17 mouse cellular contexts compared by ENCODE assay signal in genomic region chr1:37473251-37473650, GRCm38 (mm10). TPM values are rescaled to one million over a fixed set of nuclear protein-coding genes. Genes with fewer than 3 reads are reported as not detected.
DNase-seq lines count a peak whose midpoint lies in the region; ATAC-seq lines count a peak whose summit lies in the region.
"Had no signal": no experiment of that assay in that cellular context is flagged by ENCODE, and none has a peak within 500 bp of the region (broad histone marks: within the 10 kb centered on the region; RNA-seq: fewer than 3 reads in every experiment).

No protein-coding gene starts in this region.

- WGBS in kidney, embryonic 15.5 days, result 85% methylated on average over 10 of the region's 10 CpGs

- H3K9ac ChIP-seq in kidney, embryonic 15.5 days, result no peak overlapping the region
- H3K9ac ChIP-seq: embryonic facial prominence, embryonic 15.5 days; forebrain, embryonic 12.5 days; liver, embryonic 14.5 days; midbrain, embryonic 13.5 days had no signal

- no peak overlapping the region for H3K27ac ChIP-seq in kidney, embryonic 15.5 days
- H3K27ac ChIP-seq: embryonic facial prominence, embryonic 15.5 days; forebrain, embryonic 12.5 days; hindbrain, embryonic 10.5 days; liver, embryonic 14.5 days; midbrain, embryonic 13.5 days had no signal

- no peaks in the 10 kb centered on the region for H3K27me3 ChIP-seq in kidney, embryonic 15.5 days
- H3K27me3 ChIP-seq: embryonic facial prominence, embryonic 15.5 days; forebrain, embryonic 12.5 days; heart, embryonic 13.5 days; midbrain, embryonic 13.5 days had no signal

- H3K9me3 ChIP-seq in kidney, embryonic 15.5 days (replicated peaks), result no peaks in the 10 kb centered on the region
- H3K9me3 ChIP-seq: embryonic facial prominence, embryonic 15.5 days; forebrain, embryonic 12.5 days; heart, embryonic 13.5 days; hindbrain, embryonic 10.5 days; midbrain, embryonic 13.5 days had no signal

- H3K36me3 ChIP-seq in kidney, embryonic 15.5 days, result no peaks in the 10 kb centered on the region
- H3K36me3 ChIP-seq: embryonic facial prominence, embryonic 15.5 days; forebrain, embryonic 12.5 days; hindbrain, embryonic 10.5 days; midbrain, embryonic 13.5 days had no signal

- peak; percentile 25 for DNase-seq in 3134 (ENCODE audit: extremely low read depth, insufficient read length, low spot score)
- peak; percentile 70 for DNase-seq in CD4-positive, CD25-positive, alpha-beta regulatory T cell, adult 2 months (ENCODE audit: low read depth, low spot score)
- peak; percentile 83 for DNase-seq in thymus, postnatal 0 days (ENCODE audit: low spot score)
- no peak for DNase-seq in cerebellum, adult 18-20 months
- DNase-seq in layer of hippocampus, adult 9-11 months, result no peak
- DNase-seq: adrenal gland, adult 2 months; cerebellum, adult 9-11 months; kidney, postnatal 14 days; lung, postnatal 14 days had no signal

- no peak overlapping the region for H3K4me2 ChIP-seq in kidney, embryonic 15.5 days
- H3K4me2 ChIP-seq: embryonic facial prominence, embryonic 15.5 days; forebrain, embryonic 12.5 days; heart, embryonic 13.5 days; midbrain, embryonic 13.5 days had no signal

- ATAC-seq in hematopoietic stem cell, adult 5-6 weeks (replicated peaks in 1 of 2; ENCODE audit: insufficient read depth in 1 of 2, low FRiP score in 2 of 2, low TSS enrichment in 1 of 2, low read depth in 1 of 2, poor library complexity in 2 of 2, severe bottlenecking in 2 of 2), result peak; percentile 33 to 37; a peak in 2 of 4 replicates
- no peak for ATAC-seq in kidney, embryonic 15.5 days (replicated peaks; ENCODE audit: low FRiP score)
- ATAC-seq: midbrain, embryonic 13.5 days had no signal

- no peaks in the 10 kb centered on the region for H3K4me1 ChIP-seq in kidney, embryonic 15.5 days
- H3K4me1 ChIP-seq: embryonic facial prominence, embryonic 15.5 days; forebrain, embryonic 12.5 days; midbrain, embryonic 13.5 days had no signal

- no peak overlapping the region for H3K4me3 ChIP-seq in kidney, embryonic 15.5 days (replicated peaks)
- H3K4me3 ChIP-seq: embryonic facial prominence, embryonic 15.5 days; forebrain, embryonic 12.5 days; heart, embryonic 13.5 days; hindbrain, embryonic 10.5 days; midbrain, embryonic 13.5 days had no signal

RNA-seq across cellular contexts. Expression of gene Unc50, which starts 43.3 kb away (rescaled TPM):
- total RNA-seq in hematopoietic stem cell, adult 5-6 weeks (2017), result 33.2 and 56.7 TPM in 2 replicates
- 132 and 135 TPM in 2 replicates for polyA plus RNA-seq in thymus, postnatal 0 days (2015; fragmentation: Nextera tagmentation; extraction: Ambion mirVana)
- polyA plus RNA-seq in kidney, embryonic 15.5 days (2015; fragmentation: Nextera tagmentation; extraction: Ambion mirVana), result 128 and 140 TPM in 2 replicates

RNA-seq across cellular contexts. Expression of gene Coa5, which starts 43.3 kb away (rescaled TPM):
- total RNA-seq in hematopoietic stem cell, adult 5-6 weeks (2017), result 63.6 and 78.6 TPM in 2 replicates
- 37.7 and 38.4 TPM in 2 replicates for polyA plus RNA-seq in thymus, postnatal 0 days (2015; fragmentation: Nextera tagmentation; extraction: Ambion mirVana)
- 48.8 and 48.9 TPM in 2 replicates for polyA plus RNA-seq in kidney, embryonic 15.5 days (2015; fragmentation: Nextera tagmentation; extraction: Ambion mirVana)

Comparison
In these comparisons a context has a peak if more than half of its experiments do, and no peak if none do; other contexts are left out.
1. DNase-seq: peak in 3134 (single experiment), CD4-positive, CD25-positive, alpha-beta regulatory T cell, adult 2 months (single experiment) and thymus, postnatal 0 days (single experiment); none in cerebellum, adult 18-20 months (0 of 2) and layer of hippocampus, adult 9-11 months (single experiment).